Mouse (Mus musculus) ES-Bruce4 (cell line): ENCODE results near the gene Gm3453.
"Not testable (repeated sequence)": the region's sequence is repeated elsewhere in the genome, so short reads cannot be mapped to it uniquely, and the experiment has no call there.

Experiments used
- CTCF ChIP-seq: IDR thresholded peaks from one replicate; pipeline ENCODE4 v1.8.1; 2011; ENCODE audit warnings: low read depth, low read length
- EP300 ChIP-seq: IDR thresholded peaks from 2 replicates; pipeline ENCODE4 v1.6.1; 2011; ENCODE audit warnings: low read depth, low read length; ENCODE audit not compliant: insufficient read depth
- POLR2A ChIP-seq: IDR thresholded peaks from one replicate; pipeline ENCODE4 v1.8.1; 2011; ENCODE audit warnings: low read length; ENCODE audit not compliant: insufficient read depth

DNA sequence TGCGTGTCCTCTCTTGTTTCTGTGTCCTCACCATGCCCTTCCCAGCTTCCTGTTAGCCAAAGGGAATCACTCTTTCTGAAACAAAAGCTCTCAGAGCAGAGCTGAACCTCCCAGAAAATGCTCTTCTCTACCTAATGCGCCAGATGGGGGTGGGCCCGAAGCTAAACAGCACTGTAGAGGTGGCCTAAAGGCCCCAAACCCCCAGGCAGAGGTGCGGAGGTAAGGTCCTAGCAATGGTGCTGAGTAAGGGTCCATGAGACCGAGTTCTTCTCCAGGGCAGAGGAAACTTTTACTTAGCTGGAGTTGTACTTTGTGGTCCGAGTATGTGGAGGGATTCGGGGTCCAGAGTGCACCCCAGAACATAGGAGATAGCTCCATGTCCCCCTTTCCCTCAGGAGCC lies 8.2 kb upstream of the Gm3453 start:
- TF ChIP-seq CTCF, POLR2A, EP300: not testable (repeated sequence)
